Mouse (Mus musculus) kidney, postnatal 36 days (tissue): ENCODE data around the gene Shq1.

Experiments used
- DNase-seq, 2 experiments: peaks; one replicate each; pipeline ENCODE4 v3.0.0; 2021 to 2022; ENCODE audit warnings: mixed read lengths in 2 of 2

Gene Shq1

DNA sequence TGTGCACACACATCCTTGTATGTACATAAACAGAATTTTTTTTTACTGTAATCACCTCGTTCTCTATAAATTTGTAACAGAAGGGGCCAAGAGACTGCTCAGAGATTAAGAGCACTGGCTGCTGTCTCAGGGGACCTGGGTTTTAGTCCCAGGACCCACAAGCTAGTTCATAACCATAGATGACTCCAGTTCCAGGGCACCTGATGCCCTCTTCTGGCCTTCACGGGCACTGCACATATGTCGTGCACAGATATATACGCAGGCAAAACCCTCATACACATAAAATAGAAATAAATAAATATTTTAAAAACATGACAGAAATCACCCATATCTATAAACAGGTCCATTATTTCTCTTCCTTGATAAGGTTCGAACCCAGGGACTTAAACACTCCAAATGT lies 143.0 kb downstream of the Shq1 start:
- DNase-seq, result peak in 1 of 2 experiments; percentile 60

DNA sequence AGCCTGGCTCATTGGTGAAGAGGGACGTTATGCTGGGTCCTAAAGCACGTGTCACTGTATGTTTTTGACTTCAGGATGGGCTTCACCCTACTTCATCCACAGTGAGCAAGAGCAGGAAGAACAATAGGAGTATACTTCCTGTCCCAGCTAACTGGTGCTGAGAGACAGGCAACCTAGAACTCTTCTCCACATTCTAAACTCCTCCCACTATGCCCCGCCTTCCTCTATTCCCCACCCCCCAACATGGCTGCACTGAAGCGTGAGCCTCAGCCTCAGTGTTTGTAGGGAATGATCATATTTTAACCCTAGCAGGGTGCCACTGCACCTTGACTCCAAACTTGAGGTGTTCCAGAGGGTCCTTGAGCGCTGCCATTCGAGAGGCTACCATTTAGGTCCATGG lies 143.8 kb downstream of the Shq1 start:
- DNase-seq, result no peak

DNA sequence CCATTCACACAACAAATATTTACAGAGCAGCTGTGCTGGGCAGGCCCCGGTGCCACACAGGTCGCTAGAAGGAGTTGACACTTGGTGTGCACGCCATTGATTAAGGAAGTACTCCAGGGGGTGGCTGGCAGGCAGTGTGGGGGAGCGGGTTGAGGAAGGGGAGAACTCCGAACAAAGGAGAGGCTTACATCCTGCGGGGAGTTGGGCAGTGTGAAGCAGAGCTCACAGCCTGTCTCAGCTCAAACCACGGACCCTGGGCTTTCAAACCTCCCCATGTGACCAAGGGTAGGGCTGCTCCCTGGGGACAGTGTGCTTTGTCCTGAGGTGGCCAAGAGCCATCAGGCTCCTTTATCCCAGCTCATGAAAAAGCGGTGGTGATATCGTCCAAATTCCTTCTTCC lies 144.9 kb downstream of the Shq1 start:
- DNase-seq, result no peak

DNA sequence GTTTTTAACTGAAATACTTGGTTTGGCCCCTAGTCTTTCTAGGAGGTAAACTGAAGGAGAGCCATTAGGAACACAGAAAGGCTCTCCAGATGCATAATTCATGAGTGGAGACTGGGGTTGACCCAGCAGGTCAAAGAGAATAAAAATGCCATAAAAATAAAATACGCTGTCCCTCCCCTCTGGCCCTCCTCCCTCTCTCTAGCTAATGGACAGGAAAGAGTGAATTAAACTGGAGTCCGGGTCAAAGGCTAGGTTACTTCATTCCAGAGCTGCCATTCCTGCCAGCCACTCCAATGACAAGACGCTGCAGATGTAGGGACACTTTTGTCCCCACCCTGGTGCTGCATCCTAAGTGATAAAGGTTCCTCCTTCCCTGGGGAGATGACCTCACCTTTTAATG lies 145.5 kb downstream of the Shq1 start:
- peak; percentile 10 to 50 for DNase-seq

DNA sequence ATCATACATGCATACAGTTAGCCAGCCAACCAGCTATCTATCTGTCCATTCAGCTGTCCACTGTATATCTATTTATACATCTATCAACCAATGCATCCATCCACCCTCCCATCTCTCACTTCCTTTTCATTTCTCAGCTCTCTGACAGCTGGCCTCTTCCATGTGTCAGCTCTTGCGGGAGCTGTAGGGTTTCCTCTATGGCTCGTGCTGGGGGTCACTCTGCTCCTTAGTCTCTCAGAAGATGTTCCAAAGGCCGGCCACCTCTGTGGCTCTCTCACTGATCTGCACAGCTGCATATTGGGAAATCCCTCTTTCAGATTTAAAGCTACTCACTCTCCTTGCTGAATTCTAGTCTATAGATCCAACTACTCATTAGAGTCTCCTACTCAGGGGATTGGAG lies 148.5 kb downstream of the Shq1 start:
- no peak for DNase-seq

DNA sequence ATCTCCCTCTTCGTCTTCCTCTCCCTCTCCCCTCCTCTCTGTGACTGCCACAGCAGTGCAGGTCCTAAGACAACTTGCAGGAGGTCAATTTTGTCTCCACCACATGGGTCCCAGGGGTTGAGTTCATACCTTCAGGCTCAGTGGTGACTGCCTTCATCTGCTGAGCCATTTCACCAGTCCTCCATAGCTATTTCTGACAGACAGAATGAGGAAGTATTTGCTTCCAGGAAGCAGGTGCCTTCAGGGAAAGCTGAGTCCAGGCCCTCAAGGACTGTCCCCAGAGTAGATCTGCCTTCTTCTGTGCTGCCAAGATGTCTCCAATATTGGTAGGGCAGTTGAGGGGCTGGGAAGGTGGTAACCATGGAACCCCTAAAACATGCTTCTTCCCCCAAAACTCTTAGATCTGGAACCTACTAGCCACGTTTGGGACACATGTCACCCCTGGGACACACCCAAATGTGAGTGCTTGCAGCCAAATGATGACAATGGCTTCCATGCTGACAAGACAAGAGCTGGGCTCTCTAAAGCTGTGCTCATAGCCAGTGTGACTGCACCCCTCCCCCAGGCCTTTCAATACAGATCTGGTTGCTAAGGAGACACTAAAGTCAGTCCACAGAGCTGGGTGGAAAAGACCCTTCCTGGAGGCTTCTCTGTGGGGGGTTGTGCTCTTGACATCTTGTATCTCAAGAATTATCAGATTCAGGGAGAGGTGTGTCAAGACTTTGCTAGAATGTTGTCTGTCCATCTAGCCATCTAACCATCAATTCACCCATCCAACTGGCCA lies 149.2 kb downstream of the Shq1 start:
- no peak for DNase-seq

DNA sequence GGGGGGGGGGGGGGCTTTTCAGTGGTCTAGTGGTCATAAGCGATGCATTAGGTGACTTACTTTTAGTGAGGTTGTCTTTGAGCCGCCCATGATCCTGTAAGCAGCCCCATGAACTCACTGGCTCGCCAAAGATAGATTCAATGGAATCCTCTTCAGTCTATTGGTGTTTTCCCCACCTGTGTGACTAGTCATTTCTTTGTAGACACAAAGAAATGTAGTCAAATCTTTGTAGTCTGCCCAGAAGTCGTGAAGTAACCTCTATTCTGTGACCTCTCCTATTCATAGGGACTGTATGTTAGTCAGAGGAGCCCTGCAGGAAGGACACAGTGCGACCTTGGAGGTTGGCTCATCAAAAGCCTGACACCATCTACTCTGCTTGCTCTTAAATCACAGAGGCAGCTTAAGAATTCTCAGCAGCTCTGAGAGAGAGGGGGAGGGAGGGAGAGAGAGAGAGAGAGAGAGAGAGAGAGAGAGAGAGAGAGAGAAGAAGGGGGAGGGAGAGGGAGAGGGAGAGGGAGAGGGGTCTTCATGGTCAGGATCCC lies 150.3 kb downstream of the Shq1 start:
- no peak for DNase-seq

DNA sequence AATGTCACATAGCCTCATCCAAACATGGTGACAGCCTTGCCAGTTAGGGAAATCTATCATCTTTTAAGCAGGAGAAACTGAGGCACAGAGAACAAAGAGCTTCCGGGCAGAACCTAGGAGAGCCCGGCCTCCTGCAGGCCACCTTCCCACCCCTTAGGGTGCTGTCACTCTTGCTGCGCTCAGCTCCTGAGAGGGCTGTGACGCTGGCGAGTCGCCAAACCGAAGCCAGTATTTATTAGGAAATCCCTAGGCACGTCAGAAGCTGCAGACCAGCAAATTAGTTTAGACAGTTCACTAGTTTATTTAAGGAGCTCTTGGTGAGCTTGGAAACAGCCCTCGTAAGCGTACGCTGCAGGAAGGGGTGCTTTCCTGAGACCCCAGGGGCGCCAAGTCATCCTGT lies 151.1 kb downstream of the Shq1 start:
- no peak for DNase-seq
